Mouse (Mus musculus) olfactory bulb, adult 2 months (tissue): ENCODE measurements at regions not wholly inside any gene's neighbourhood (a gene's known extent, or its start where the extent isn't known, plus 50 kb on each side); places are given as distances from the start of the nearest gene placed in this dataset.

Experiments
- CTCF ChIP-seq: fragments of 200-500 bp; IDR thresholded peaks from 2 replicates; pipeline ENCODE4 v1.5.1; 2012; ENCODE audit warnings: low read depth, mild to moderate bottlenecking, low read length, moderate library complexity; ENCODE audit not compliant: insufficient read depth
- POLR2A ChIP-seq: fragments of 200-500 bp; IDR thresholded peaks from 2 replicates; pipeline ENCODE4 v1.6.1; 2012; ENCODE audit warnings: mild to moderate bottlenecking, low read depth, low read length, moderate library complexity; ENCODE audit not compliant: insufficient read depth

- TF ChIP-seq CTCF, result no peak
- TF ChIP-seq POLR2A, result no peak
Measured at GRCm38 (mm10) chr8:126098886-126099285, 103.9 kb downstream of the Kcnk1 start.
